Mouse (Mus musculus) frontal cortex, postnatal 25 days (tissue): ENCODE results near the gene Vmn1r220.
"Not testable (repeated sequence)": the region's sequence is repeated elsewhere in the genome, so short reads cannot be mapped to it uniquely, and the experiment has no call there.

Source experiments
- DNase-seq, 2 experiments: peaks; one replicate each; pipeline ENCODE4 v3.0.0; 2022; ENCODE audit warnings: low spot score in 2 of 2

Vmn1r220 gene

DNA sequence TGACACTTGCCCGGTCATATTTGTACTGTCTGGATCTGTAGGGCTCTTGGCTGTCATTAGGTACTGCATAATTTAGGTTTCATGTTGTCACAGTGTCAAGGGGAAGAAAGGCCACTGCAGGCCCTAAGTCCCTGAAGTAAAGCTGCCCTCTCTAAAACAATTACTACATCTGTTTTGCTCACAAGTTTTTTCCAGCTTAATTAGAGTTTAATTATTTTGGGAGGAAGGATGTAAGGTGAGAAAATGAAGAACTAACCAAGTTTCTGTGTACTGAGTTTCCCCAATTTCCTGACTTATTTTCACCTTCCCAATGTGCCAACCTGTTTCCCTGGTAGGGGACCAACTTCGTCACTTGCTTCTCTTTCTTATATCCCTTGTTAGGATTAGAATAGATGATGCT is at the start of gene Vmn1r220:
TSS of gene Vmn1r220 (minus strand) at position 101 of the 400 bp plus-strand sequence.
- no peak for DNase-seq

- DNase-seq = not testable (repeated sequence)
Measured at GRCm38 (mm10) chr13:23235847-23236246, 48.1 kb upstream of the Vmn1r220 start, which contains the start of gene Vmn1r222. Vmn1r222 (minus strand) TSS chr13:23235947.

DNA sequence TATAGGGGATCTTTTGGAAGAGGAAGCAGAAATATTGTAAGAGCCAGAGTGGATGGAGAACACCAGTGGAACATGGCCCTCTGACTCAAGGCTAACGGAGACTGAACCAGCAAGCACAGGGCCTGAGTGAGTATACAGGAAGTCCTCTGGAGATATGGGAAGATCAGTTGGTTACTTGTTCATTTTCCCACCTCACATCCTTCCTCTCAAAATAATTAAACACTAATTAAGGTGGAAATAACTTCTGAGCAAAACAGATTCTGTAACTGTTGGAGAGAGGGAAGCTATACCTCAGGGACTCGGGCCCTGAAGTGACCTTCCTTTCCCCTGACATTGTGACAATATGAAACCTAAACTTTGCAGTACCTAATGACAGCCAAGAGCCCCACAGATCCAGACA is 26.1 kb upstream of the Vmn1r220 start, which contains the start of gene Vmn1r221:
TSS of gene Vmn1r221 (plus strand) at position 301 of the 400 bp plus-strand sequence.
- DNase-seq = not testable (repeated sequence)

DNA sequence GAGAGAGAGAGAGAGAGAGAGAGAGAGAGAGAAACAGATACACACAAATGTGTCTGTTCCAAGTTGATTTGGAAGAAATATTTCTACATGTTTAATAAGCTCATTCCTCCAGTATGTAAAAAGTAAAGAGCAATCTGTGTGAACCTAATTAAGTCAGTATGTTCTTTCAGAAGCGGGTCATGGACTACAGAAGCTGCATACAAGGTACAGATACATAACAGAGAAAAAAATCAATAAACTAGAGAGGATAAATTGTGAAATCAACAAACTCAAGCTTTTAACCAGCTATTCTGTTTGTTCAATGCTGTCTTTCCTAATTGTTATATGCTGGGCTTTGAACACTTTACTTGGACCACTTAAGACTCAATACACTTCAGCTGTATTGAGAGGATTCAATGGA is 16.1 kb upstream of the Vmn1r220 start:
- DNase-seq = not testable (repeated sequence)

GRCm38 (mm10) chr13:23166471-23166870 is 21.3 kb downstream of the Vmn1r220 start:
- not testable (repeated sequence) for DNase-seq

GRCm38 (mm10) chr13:23159012-23159411 is 28.8 kb downstream of the Vmn1r220 start, which contains the start of gene Vmn1r219:
Vmn1r219 (plus strand) TSS chr13:23159312.
- no peak for DNase-seq

DNA sequence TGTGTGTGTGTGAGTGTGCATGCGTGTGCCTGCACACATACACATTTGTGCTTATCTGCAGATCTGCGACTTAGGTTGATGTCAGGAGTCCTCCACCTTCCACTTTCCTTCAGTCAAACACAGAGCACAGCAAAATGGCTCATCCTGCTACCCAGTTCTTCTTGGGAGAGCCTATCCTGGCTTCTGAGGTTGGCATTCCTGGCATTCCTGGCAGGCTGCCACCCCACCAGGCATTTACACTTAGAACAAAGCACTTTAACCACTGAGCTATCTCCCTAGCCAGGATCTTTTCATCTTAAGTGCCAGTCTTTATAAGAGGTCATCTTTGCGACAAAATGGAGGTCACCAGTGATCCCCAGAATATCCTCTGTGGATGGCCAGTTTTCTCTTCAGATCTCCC is 29.9 kb downstream of the Vmn1r220 start:
- no peak for DNase-seq

DNA sequence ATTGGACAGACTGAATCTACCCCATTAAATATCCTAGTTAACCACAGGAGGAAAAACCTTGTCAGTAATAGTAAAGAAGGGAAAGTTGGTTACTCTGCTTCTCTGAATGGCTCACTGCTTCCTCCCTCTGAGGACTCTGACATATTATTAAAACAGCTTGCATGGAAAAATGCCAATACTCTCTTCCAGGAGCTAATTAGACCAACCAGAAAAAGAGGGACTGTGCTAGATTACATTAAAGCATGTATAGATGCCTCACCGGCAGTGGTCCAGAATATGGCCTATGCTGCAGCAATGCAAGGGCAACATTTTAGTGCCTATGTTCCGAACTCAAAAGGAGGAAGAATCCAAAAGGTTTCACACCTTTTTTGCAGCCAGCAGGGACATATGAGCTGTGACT is 48.9 kb downstream of the Vmn1r220 start:
- DNase-seq = no peak

- DNase-seq = no peak
Measured at GRCm38 (mm10) chr13:23133501-23133900, 54.3 kb downstream of the Vmn1r220 start.

DNA sequence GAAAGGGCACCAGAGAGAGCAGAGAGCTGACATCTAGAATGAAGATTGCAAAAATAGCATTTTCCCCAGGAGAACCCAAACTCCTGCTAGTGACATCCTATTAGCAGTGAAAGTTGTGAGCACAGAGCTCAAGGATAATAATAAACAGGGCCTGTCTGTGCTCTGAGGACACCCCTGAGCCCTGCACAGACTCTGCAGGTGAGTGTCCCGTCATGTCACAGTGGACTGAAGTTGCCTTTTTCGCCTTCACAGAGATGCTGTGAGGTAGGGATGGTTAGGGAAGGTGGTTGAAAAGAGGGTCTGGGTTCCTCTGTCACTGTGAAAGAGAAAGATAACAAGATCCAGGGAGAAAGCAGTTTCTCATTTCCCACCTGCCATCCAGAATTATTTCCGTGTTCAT is 54.7 kb downstream of the Vmn1r220 start, which contains the start of gene Vmn1r218:
TSS of gene Vmn1r218 (plus strand) at position 57 of the 400 bp plus-strand sequence.
- no peak for DNase-seq
